Mouse (Mus musculus): ENCODE results near the gene Anapc1. TPM values are rescaled to one million over a fixed set of nuclear protein-coding genes. Genes with fewer than 3 reads are reported as not detected.
A peak's percentile ranks its signal among the peaks of the same experiment; 100 is the strongest.

The Anapc1 gene
- total RNA-seq, 1 experiment from 2014 or later: 127 TPM

DNA sequence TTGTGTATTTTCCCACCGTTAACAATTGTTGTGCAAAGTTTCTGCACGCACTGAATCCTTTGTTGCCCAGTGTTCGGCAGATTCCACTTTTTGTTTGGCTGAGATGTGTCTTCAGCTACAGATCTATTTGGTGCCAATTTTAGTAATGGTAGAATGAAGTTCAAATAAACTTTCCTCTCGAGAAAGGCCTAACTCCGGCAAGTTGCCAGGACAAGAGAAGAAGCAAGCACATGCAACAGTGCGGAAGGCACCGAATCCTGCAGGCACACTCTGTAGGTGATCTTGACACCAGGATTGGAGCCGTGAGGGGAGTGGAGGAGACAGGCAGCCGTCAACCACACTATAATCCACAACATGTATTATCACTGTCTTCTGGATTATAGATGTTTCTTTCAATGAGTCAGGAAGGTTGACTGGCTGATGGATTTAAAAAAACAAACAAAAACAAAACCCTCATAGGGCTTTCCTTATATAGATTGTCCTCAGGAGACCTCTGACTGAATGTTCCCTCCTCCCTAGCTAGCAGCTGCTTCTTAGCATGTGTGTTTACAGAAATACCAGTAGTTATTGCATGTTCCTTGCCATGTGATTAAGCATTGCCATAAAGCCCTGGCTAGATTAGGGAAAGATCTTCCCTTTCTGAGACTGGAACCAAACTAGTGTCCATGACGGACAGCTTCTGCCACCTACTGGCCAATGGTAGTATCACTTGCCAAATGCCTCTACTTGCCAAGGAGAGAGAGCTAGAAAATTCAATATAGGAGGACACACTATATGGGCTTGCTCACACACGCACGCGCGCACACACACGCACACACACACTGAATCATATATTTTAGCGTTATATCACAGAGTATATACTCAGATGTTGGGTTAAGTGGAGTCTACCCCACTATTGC lies 114.2 kb downstream of the Anapc1 start:
- peak; percentile 74 for ATAC-seq (ENCODE audit: extremely low read depth, insufficient number of reproducible peaks, low FRiP score, poor library complexity, severe bottlenecking)

DNA sequence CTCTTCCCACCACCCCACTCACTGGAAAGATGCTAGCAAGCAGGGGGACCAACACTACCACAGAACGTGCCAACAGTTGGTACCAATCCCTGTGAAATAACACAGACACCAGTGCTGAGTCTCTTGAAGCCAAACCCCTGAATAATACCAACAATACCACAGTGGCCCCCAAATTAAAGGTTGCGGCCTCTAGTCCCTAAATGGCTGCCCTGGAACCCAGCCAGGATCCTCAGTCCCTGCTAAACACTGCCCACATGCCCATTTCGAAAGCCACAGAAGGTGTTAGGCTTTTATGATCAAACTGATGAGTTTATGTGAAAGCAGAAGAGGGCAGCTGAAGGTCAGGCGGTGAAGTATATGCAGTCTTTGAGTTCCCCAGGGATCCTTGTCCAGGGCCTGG lies 116.2 kb downstream of the Anapc1 start:
- no peak for ATAC-seq (ENCODE audit: extremely low read depth, insufficient number of reproducible peaks, low FRiP score, poor library complexity, severe bottlenecking)

DNA sequence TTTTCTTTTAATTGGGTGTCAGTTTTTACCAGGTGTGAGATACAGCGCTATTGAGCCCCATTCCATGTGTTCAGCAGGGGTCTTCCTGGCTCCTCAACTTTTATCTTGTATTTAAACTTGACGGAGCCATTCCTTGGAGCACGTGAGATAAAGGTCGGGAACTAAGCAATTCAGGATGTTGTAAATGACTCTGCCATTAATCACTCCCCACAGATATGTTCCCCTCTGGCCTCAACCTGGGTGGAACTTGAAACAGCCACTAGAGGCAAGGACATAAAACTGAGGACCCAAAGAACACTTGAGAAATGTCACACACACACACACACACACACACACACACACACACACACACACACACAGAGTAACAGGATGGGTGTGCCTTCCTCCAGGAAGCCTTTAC lies 118.7 kb downstream of the Anapc1 start:
- no peak for ATAC-seq (ENCODE audit: extremely low read depth, insufficient number of reproducible peaks, low FRiP score, poor library complexity, severe bottlenecking)

DNA sequence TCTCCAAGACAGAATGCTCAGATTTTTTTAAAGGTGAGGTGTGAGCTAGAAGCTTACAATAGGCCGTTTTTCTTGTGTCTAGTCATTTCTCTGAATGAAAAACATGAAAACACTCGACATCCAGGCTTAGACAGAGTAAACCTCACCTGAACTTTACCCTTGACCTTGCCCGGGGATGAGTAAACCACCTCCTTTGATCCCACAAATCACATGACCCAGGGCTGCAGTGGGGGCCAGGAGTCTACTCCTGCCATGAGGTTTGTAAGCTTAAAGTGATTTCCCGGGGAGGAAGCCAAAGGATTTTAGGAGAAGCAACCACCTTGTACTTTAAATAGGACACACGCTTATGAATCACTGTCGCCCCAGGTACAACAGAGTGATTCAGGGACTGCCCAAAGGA lies 119.2 kb downstream of the Anapc1 start:
- ATAC-seq (ENCODE audit: extremely low read depth, insufficient number of reproducible peaks, low FRiP score, poor library complexity, severe bottlenecking): no peak

DNA sequence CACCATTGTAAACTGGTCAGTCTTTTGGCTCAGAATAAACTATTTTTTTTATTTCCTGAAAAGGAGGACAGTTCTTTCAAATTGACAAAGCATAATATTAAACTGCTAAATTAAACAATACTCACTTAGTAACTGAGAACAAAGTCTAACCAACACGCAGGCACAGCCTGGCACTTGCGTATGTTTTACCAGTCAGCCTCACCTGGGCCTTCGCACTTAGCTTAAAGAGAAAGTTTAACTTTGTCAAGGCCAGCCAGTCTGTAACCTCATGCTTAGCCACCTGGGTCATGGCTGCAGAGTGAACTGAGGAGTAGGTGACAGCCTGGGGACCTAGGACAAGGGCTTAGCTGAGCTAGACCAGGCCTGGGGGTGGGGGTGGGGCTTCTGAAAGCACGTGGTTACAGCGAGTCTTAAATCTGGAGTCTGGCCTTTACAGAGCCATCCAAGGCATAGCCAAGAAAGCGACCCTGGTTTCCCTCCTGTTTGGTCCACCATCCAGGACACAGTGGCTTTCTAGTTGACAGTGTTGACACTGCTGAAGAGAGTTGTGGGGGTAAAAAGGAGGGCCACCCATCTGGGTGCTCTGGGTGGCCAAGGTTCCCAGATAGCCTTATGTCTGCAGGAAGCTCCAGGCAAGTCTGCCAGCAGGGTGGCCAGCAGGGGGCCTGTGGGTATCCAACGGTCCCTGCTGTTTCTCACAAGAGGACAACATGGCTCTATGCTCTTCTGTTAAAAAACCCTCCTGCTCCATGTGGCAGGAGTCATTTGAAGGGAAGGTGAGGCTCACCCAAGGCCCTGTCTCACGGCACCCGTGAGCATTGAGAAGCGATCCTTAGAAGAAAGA lies 120.7 kb downstream of the Anapc1 start:
- ATAC-seq (ENCODE audit: extremely low read depth, insufficient number of reproducible peaks, low FRiP score, poor library complexity, severe bottlenecking): no peak

DNA sequence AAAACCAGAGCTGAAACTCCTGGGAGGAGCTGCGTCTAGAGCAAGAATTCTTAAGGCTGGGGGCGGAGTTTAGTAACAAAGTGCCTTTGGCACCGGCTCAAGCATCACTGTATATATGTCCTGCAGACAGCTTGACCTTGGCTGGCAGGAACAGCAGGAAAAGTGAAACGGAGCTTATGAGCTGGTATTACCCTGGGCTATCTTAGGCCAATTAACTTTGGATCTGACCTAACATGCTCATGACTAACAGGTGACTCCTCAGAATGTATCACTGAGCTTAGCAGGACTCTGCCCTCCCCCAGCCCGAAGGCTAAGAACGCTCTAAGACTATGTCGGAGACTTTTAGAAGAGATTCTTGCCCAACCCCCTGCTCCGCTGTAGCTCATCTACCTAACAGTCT lies 121.3 kb downstream of the Anapc1 start:
- ATAC-seq (ENCODE audit: extremely low read depth, insufficient number of reproducible peaks, low FRiP score, poor library complexity, severe bottlenecking): no peak

DNA sequence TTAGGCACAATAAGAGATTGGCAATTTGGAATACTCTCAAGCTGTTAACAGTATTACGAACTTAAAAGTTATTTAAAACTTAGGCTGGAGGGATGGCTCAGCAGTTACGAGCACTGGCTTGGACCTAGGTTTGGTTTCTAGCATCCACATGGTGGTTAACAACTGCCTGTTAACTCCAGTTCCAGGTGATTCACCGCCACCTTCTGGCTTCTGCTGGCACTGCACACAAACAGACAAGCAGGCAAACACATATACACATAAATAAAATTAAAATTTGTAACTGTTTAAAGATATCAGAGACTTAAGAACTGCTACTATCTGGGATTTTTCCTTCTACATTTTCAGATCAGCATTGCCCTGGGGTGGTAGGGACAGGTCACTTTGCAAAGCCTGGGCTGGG lies 123.0 kb downstream of the Anapc1 start:
- ATAC-seq (ENCODE audit: extremely low read depth, insufficient number of reproducible peaks, low FRiP score, poor library complexity, severe bottlenecking): no peak

Other genes starting within 250 kb of the Anapc1 start
- not detected in 2 replicates for gene Spdye4c, start 96.2 kb downstream of the Anapc1 start, total RNA-seq (2017)
- gene Mertk, start 11.6 kb upstream of the Anapc1 start, total RNA-seq (2017): 0.12 TPM in 1 of 2 replicates, not detected in the other
- 44.1 and 49.2 TPM in 2 replicates for gene Tmem87b, start 130.7 kb upstream of the Anapc1 start, total RNA-seq (2017)
- gene Fbln7, start 175.6 kb upstream of the Anapc1 start, total RNA-seq (2017): not detected in 2 replicates

Measured in neutrophil, adult 5-6 weeks (primary cell).